Mouse (Mus musculus) midbrain, embryonic 11.5 days (tissue): Measurements from ENCODE around the gene Copb1. TPM values are rescaled to one million over a fixed set of nuclear protein-coding genes. Genes with fewer than 3 reads are reported as not detected.

Source experiments
- ATAC-seq: fragments of 200-750 bp; cut with Nextera tagmentation; 2 replicates; pipeline ENCODE4 v1.8.0; 2017; ENCODE audit warnings: moderate TSS enrichment, moderate library complexity; ENCODE audit not compliant: low FRiP score
- DNase-seq: peaks from one replicate; pipeline ENCODE4 v3.0.0; 2015; ENCODE audit warnings: low spot score; ENCODE audit errors: missing footprints
- H3K27ac ChIP-seq: fragments of 300-500 bp; sonication (generic); 2 replicates; pipeline ENCODE4 v1.5.1; 2014; ENCODE audit warnings: low read depth, low read length
- H3K27me3 ChIP-seq: fragments of 300-500 bp; sonication (generic); 2 replicates; pipeline ENCODE4 v1.6.1; 2014; ENCODE audit warnings: mild to moderate bottlenecking, low read length, moderate library complexity, mixed read lengths; ENCODE audit not compliant: control insufficient read depth, insufficient read depth
- H3K36me3 ChIP-seq: fragments of 300-500 bp; sonication (generic); 2 replicates; pipeline ENCODE4 v1.6.1; 2014; ENCODE audit warnings: mild to moderate bottlenecking, low read length, moderate library complexity, mixed read lengths; ENCODE audit not compliant: control insufficient read depth, insufficient read depth
- H3K4me1 ChIP-seq: fragments of 300-500 bp; sonication (generic); 2 replicates; pipeline ENCODE4 v1.6.1; 2014; ENCODE audit warnings: low read length; ENCODE audit not compliant: control insufficient read depth, insufficient read depth
- H3K4me2 ChIP-seq: fragments of 300-500 bp; sonication (generic); 2 replicates; pipeline ENCODE4 v1.6.1; 2014; ENCODE audit warnings: mild to moderate bottlenecking, moderate library complexity
- H3K4me3 ChIP-seq: fragments of 300-500 bp; sonication (generic); 2 replicates; pipeline ENCODE4 v1.5.1; 2014; ENCODE audit warnings: low read depth, low read length
- H3K9ac ChIP-seq: fragments of 300-500 bp; sonication (generic); 2 replicates; pipeline ENCODE4 v1.6.1; 2014; ENCODE audit warnings: low read length
- H3K9me3 ChIP-seq: fragments of 300-500 bp; sonication (generic); 2 replicates; pipeline ENCODE4 v1.6.1; 2016; ENCODE audit warnings: low read length; ENCODE audit not compliant: control insufficient read depth
- WGBS: fragments of 180-500 bp; shearing (Covaris S2); extraction: QIAGEN DNeasy Blood & Tissue Kit; methylation state at CpG from one replicate; pipeline ENCODE4 v1.1.7; 2014; 5-methylcytosine and 5-hydroxymethylcytosine counted together
- polyA plus RNA-seq: library from polyadenylated mRNA; unstranded; fragments of >200 nt; fragmentation: Nextera tagmentation; extraction: Ambion mirVana; gene quantifications from 2 replicates; pipeline ENCODE4 v1.2.1, GENCODE M21; 2014

Copb1 gene
- polyA plus RNA-seq, 1 experiment from 2014 or later, result 117 TPM

DNA sequence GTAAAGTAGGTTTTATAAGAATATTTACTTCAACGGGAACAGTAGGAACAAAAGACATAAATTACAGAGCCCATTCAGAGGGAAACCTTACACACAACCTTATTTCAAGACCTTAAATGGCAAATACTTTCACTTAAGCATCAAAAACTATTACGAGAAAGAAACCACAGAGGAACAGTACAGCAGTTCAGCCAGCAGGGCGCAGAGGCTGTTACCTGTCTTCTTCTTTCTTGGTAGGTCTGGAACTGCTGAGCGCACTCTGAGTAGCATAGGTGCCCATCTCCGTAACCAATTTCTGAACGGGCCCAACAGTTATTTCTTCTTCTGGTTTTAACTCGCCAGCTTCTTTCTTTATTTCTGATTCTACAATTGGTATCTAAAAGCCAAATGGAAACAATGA, 21.5 kb downstream of the Copb1 start:
- no peak for ATAC-seq
- WGBS, result 93% methylated on average over 7 of the region's 7 CpGs
- H3K4me2 ChIP-seq, result no peak overlapping the region
- no peak overlapping the region for H3K9ac ChIP-seq
- H3K4me1 ChIP-seq, result no peaks in the 10 kb centered on the region
- no peaks in the 10 kb centered on the region for H3K9me3 ChIP-seq
- H3K36me3 ChIP-seq, result peaks cover 12% of the 10 kb centered on the region
- no peak for DNase-seq
- no peaks in the 10 kb centered on the region for H3K27me3 ChIP-seq
- no peak overlapping the region for H3K4me3 ChIP-seq
- H3K27ac ChIP-seq, result no peak overlapping the region

DNA sequence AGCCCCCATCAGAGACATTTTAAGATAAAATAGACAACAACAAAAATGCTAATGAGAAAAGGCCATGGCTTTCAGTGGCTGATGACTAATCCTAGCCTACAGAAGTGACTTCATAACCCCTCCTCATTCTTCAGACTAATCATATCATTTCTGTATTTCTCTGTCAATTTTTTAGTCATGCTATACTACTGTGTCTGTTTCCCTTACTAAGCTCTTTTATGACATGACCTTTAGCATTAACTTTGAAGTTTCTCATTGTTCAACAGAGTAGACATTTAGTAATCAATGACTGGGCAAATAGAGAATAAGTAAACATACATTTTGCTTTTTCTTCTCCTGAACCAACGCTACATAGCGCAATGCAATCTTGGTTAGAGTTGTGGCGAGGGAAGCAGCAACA, 22.7 kb downstream of the Copb1 start:
- no peaks in the 10 kb centered on the region for H3K27me3 ChIP-seq
- WGBS, result 92% methylated on average over 3 of the region's 3 CpGs
- H3K4me2 ChIP-seq, result no peak overlapping the region
- H3K4me3 ChIP-seq, result no peak overlapping the region
- DNase-seq, result peak; percentile 73
- no peaks in the 10 kb centered on the region for H3K9me3 ChIP-seq
- H3K9ac ChIP-seq, result no peak overlapping the region
- H3K36me3 ChIP-seq, result peaks cover 7% of the 10 kb centered on the region; the same call in 1 of the 2 replicates
- ATAC-seq, result no peak
- no peak overlapping the region for H3K27ac ChIP-seq
- no peaks in the 10 kb centered on the region for H3K4me1 ChIP-seq

DNA sequence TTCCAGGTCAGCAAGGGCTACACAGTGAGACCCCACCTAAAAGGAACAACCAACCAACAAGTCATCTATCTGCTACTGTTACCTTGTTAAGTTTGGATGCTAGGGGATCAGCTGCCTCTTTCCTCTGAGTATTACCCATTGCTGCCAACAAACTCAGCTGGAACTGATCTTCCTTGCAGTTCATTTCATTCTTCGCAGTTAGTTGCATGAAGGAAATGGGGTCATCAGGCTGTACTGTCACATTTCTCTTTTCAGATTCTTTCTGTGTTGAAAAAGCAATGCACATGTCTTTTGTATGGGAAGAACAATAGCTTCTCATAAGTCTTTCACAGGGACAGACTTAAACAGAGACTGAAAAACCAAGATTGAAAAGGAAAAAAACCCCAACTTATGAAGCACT, 28.0 kb downstream of the Copb1 start:
- Histone ChIP-seq H3K9ac (no peak overlapping the region), H3K27ac (no peak overlapping the region), H3K9me3 (no peaks in the 10 kb centered on the region), H3K4me1 (no peaks in the 10 kb centered on the region), H3K27me3 (no peaks in the 10 kb centered on the region), H3K4me2 (no peak overlapping the region), H3K36me3 (peaks cover 2% of the 10 kb centered on the region; the same call in 1 of the 2 replicates), H3K4me3 (no peak overlapping the region)
- DNase-seq (no peak), ATAC-seq (no peak)
- 93% methylated on average over 1 of the region's 1 CpGs for WGBS

DNA sequence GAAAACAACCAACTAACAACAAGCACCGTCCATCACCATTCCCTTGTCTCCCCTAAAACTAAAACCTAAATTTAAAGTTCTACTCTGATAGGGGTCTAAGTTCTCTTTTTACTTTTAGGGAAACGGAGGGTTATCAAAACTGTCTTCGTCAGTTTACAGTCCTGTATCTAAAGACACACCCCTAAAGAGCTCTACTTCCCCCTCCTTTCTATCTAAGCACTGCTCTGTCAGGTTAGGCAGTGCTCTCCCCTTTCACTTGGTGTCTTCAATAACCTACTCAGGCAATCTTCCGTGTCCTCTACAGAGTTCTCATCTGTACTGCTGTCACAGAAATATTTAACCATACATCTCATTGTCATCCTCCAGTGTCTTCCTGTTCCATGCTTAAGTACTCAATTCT, 34.1 kb downstream of the Copb1 start:
- WGBS, result 91% methylated on average over 4 of the region's 4 CpGs
- H3K27me3 ChIP-seq, result no peaks in the 10 kb centered on the region
- ATAC-seq (no peak), DNase-seq (no peak)
- H3K4me1 ChIP-seq, result no peaks in the 10 kb centered on the region
- no peak overlapping the region for H3K4me2 ChIP-seq
- no peak overlapping the region for H3K9ac ChIP-seq
- H3K27ac ChIP-seq, result no peak overlapping the region
- H3K36me3 ChIP-seq, result peaks cover 8% of the 10 kb centered on the region; the same call in 1 of the 2 replicates
- no peak overlapping the region for H3K4me3 ChIP-seq
- no peaks in the 10 kb centered on the region for H3K9me3 ChIP-seq

DNA sequence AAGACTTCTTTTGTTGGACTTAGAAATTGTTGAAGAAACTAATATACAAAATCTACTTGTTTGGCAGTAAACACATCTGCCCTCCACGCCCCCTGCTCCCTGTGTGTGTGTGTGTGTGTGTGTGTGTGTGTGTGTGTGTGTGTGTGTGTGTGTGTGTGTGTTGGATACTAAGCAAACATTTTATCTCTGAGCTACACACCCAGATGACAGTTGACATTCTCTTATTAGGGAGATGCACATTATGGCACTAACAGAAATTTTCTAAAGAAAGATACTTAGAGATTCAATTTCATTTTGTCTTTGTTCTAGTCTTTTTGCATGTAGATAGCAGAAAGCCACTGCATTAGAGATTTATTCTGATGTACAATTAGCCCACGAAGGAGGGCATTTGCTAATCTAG, 37.6 kb downstream of the Copb1 start:
- H3K9me3 ChIP-seq, result no peaks in the 10 kb centered on the region
- no peaks in the 10 kb centered on the region for H3K4me1 ChIP-seq
- H3K27me3 ChIP-seq, result no peaks in the 10 kb centered on the region
- H3K9ac ChIP-seq, result no peak overlapping the region
- DNase-seq (no peak), ATAC-seq (no peak)
- no peak overlapping the region for H3K4me2 ChIP-seq
- no peak overlapping the region for H3K27ac ChIP-seq
- peaks cover 8% of the 10 kb centered on the region; the same call in 1 of the 2 replicates for H3K36me3 ChIP-seq
- WGBS, result 90% methylated on average over 2 of the region's 2 CpGs
- H3K4me3 ChIP-seq, result no peak overlapping the region

DNA sequence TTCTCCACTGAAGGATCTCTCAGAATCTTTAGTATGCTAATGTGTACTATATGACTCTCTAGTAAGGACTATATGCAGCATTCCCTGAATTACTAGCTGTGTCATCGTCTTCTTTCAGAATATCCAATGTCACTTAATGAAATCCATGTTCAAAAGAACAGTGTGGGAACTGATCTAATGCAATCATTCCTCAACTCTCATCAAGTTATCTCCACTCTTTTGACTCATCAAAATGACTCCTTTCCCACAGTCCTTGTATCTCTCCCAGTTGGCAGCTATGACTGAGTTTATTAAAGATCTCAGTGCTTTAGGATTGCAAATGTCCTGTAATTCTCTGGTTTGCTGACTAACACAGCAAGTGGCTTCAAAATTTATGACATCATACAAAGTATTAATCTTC, 40.1 kb downstream of the Copb1 start:
- ATAC-seq, result no peak
- Histone ChIP-seq H3K27ac (no peak overlapping the region), H3K27me3 (no peaks in the 10 kb centered on the region), H3K4me3 (no peak overlapping the region), H3K4me1 (no peaks in the 10 kb centered on the region), H3K36me3 (peaks cover 4% of the 10 kb centered on the region; the same call in 1 of the 2 replicates), H3K9me3 (no peaks in the 10 kb centered on the region), H3K9ac (no peak overlapping the region), H3K4me2 (no peak overlapping the region)
- WGBS, result 94% methylated on average over 1 of the region's 1 CpGs
- DNase-seq, result no peak

DNA sequence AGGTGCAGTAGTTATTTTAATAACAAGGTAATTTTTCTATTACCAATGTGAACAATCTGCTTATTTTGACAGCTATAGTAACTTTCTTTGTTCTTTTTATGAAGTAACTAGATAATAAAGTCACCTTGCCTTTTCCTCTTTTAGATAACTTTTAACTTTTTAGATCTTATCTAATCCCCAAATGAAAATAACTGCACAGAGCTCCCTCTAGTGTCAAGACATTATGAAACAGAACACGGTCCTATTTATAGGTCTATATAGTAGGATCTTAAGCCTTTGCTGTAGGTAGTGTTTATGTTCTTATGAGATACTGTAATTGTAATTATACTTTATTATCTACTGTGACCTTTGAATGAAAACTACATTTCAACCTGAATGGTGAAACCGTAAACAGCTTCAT, 41.0 kb downstream of the Copb1 start:
- Histone ChIP-seq H3K36me3 (peaks cover 4% of the 10 kb centered on the region; the same call in 1 of the 2 replicates), H3K4me2 (no peak overlapping the region), H3K27ac (no peak overlapping the region), H3K9me3 (no peaks in the 10 kb centered on the region), H3K4me1 (no peaks in the 10 kb centered on the region), H3K27me3 (no peaks in the 10 kb centered on the region), H3K9ac (no peak overlapping the region), H3K4me3 (no peak overlapping the region)
- peak; percentile 80 for DNase-seq
- 75% methylated on average over 2 of the region's 2 CpGs for WGBS
- no peak for ATAC-seq

DNA sequence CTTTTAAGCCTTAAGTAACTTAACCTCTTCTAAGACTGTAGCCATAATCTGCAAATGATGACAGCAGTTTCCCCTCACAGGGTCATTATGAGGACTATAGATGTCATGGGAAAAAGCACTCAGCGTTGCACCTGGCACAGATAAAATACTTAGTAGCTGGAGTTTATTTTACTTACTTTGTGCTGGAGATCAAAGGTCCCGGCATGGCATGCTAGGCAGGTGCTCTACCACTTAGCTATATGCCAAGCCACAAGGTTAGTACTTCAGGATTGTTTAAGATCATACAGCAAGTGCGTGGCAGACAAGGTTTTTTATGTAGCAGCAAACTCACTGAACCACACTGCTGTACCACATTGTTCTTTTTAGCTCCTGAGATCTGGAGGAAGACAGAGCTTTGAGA, 43.9 kb downstream of the Copb1 start:
- Histone ChIP-seq H3K36me3 (no peaks in the 10 kb centered on the region; the same call in 1 of the 2 replicates), H3K9ac (no peak overlapping the region), H3K27me3 (no peaks in the 10 kb centered on the region), H3K9me3 (no peaks in the 10 kb centered on the region), H3K4me2 (no peak overlapping the region), H3K4me3 (no peak overlapping the region), H3K4me1 (no peaks in the 10 kb centered on the region), H3K27ac (no peak overlapping the region)
- DNase-seq (no peak), ATAC-seq (no peak)
- 89% methylated on average over 3 of the region's 3 CpGs for WGBS

DNA sequence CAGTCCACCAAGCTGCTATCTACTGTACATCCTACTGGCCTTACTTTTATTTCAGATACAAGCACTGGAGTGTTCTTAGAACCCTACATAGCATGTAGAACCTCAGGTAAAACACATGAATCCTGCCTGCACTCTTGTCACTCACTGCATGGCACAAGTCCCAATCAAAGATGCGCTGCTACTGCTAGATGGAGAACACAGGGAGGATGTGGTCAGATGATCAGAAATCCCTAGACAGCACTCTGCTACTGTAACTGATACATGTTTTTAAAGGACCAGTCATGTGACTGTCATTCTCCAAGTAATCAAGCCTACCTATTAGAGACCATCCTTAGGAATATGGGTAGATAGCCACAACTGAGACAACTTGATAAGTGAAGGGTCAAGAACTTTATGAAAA, 44.7 kb downstream of the Copb1 start:
- ATAC-seq, result no peak
- WGBS, result 91% methylated on average over 1 of the region's 1 CpGs
- DNase-seq, result no peak
- Histone ChIP-seq H3K9me3 (no peaks in the 10 kb centered on the region), H3K4me2 (no peak overlapping the region), H3K27me3 (no peaks in the 10 kb centered on the region), H3K36me3 (no peaks in the 10 kb centered on the region; the same call in 1 of the 2 replicates), H3K27ac (no peak overlapping the region), H3K4me3 (no peak overlapping the region), H3K4me1 (no peaks in the 10 kb centered on the region), H3K9ac (no peak overlapping the region)
